Mouse (Mus musculus) CH12.LX (cell line): Measurements from ENCODE around the gene Cwc27.
A peak's percentile ranks its signal among the peaks of the same experiment; 100 is the strongest.

Source experiments
- CTCF ChIP-seq, 2 experiments: IDR thresholded peaks in 1 of 2; conservative IDR thresholded peaks in 1 of 2; 2 replicates each; pipeline ENCODE4 v1.5.1; 2011 to 2012; ENCODE audit warnings: low read depth in 2 of 2, low read length in 2 of 2, improper control_type of control experiment in 1 of 2, inconsistent platforms in 1 of 2, mild to moderate bottlenecking in 1 of 2, moderate library complexity in 1 of 2
- SMC3 ChIP-seq: IDR thresholded peaks from 2 replicates; pipeline ENCODE4 v1.6.1; 2011; ENCODE audit warnings: low read depth, low read length, improper control_type of control experiment

DNA sequence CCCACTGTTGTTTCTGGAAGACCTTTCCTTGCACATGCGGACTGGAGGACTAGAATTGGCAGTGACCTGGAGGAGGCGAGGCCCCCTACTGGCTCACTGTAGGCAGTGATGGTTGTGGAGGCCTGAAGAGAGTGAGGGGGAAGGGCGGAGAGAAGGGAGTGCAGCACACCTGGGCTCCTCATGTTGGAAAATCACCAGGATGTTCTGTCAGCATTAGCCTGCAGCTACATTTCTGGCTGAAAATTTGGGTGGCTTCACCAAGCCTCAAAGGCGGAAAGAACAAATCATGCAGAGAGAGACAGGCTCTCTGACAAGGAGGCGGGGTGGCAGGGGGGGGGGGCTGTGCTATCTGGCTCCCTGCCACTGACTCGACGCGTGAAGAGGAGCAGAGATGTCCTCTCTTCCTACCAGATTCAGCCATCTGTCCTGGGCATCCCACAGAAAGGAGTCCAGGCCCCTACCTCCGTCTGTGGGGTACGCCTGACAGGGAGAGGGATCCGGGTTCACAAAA lies 226.8 kb downstream of the Cwc27 start:
- TF ChIP-seq CTCF (conservative IDR thresholded peaks at IDR 0.05 in 1 of 2, IDR thresholded peaks at IDR 0.05 in 1 of 2; ENCODE audit: low read depth in 2 of 2, low read length in 2 of 2) (peak in 1 of 2 experiments; percentile 49; a peak in 2 of 4 replicates), SMC3 (peak; percentile 37; the same call in 1 of the 2 replicates)
